Mouse (Mus musculus): ENCODE measurements around the gene Rbm47. TPM values are rescaled to one million over a fixed set of nuclear protein-coding genes. Genes with fewer than 3 reads are reported as not detected.
A peak's percentile ranks its signal among the peaks of the same experiment; 100 is the strongest.
"Not testable (repeated sequence)": the region's sequence is repeated elsewhere in the genome, so short reads cannot be mapped to it uniquely, and the experiment has no call there.

The Rbm47 gene
- total RNA-seq (2021), result under 1 TPM; 0.80 to 0.84 TPM
- long read RNA-seq, experiment 1, result 0 reads
- long read RNA-seq, experiment 2, result 0 reads

DNA sequence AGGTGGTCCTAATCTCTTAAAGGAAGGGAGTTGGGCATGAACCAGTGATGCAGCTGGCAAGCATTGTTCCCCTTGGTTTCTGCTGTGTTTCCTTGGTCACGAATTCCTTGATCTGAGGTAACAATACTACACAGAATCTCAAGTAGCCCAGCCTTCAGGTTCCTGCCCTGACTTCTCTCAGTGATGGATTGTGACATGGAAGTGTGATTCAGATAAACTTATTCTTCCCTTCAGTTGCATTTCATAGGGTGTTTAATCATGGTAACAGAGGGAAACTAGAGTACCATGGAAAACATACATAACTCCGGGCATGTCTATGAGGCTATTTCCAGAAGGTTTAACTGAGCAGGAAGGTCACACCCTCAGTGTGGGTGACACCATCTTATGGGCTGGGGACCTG lies at the start of gene Rbm47:
TSS of gene Rbm47 (minus strand) at position 101 of the 400 bp plus-strand sequence.
- intact Hi-C loops (cut with DNase I; ENCODE audit: low total_unique reads), result no loop called here
- no peak for DNase-seq

DNA sequence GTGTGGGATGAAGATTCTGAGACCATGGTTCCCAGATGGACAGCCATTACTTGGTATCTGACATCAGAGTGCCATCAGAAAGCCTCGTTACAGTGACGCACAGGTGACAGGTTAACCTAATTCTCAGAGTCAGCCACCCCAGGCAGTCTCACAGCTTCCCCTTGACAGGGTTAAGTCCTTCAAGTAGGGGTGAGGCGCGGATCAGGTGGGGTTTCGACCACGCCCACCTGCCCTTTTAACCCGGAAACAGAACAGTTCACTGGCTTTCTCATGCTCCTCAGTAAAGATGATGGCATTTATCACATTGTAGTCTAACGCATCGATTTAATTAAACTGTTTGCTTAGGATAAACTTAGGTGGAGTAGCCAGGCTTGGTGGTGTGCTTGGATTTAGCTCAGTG lies 47.7 kb upstream of the Rbm47 start:
- intact Hi-C loops (cut with DNase I; ENCODE audit: low total_unique reads), result no loop called here
- no peak for DNase-seq

DNA sequence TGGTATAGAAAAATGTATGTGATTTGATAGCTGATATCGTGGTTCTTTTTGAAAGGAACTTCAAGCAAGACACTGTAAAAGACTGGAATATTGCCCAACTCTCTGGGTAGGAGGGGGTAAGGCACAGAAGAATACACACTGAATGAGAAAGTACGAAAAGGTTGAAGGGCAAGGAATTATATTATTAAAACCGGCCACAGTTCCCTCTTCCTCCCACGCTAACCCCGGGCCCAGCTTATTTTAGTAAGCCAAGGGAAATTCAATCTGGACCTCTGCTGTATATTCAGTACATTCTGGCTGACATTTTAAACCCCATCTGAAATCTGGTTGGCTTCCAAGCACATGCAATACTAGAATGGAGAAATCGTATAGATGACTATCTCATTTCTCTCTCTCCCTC lies 46.8 kb upstream of the Rbm47 start:
- no peak for DNase-seq
- intact Hi-C loops (cut with DNase I; ENCODE audit: low total_unique reads), result no loop called here

DNA sequence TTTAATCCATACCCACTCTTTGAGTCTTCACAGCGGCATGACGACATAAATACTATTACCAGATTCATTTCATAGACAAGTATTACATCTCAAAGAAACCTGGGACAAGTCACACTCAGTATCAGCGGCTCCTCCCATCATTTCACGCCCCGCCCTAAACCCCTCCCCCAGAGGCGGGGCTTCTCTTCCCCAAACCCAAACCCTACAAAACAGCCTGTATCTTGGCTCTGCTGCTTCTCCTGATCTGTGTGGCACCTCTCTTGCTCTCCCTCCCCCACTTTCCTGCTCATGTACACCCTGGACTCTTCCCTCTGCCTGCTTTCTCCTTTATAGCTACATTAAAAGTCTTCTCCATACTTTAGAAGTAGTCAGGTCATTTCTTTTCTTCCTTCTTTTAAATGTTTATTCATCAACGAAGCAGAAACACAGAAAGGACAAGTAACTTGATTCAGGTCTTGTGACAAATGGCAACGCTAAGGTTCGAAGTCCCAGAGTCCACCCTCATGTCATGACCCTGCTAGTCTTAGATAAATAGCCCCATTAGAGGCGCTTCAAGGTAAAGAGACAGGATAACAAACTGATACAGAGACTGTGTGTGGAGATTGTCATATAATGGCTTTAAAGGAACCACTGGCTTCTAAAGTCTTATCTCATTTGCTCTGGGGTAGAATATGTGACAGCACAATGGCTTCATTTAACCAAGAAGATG lies 42.8 kb upstream of the Rbm47 start:
- intact Hi-C loops (cut with DNase I; ENCODE audit: low total_unique reads), result no loop called here
- DNase-seq, result no peak

DNA sequence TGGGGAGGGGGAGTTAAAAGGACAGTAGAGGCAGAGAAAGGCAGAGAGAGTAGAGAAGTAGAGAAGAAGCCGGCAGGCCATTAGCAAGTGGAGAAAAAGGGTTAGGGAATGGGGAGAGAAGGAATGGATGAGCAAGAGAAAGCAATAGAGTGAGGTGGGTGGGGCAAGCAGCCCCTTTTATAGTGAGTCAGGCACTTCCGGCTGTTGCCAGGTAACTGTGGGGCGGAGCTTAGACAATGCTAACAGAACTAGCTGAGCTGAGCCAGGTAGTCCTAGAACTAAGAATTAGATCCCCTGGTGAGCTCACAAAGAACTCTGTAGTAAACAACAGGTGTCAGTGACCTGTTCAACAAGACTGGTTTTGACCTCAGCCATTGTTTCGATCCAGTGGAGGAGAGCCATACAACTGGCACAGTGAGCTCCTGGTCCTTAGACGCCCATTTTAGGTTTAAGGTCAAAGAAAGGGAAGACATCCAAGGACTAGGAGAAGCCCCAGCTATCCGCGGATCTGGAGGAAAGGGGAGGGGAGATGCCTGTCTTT lies 41.5 kb upstream of the Rbm47 start:
- intact Hi-C loops (cut with DNase I; ENCODE audit: low total_unique reads), result no loop called here
- no peak for DNase-seq

DNA sequence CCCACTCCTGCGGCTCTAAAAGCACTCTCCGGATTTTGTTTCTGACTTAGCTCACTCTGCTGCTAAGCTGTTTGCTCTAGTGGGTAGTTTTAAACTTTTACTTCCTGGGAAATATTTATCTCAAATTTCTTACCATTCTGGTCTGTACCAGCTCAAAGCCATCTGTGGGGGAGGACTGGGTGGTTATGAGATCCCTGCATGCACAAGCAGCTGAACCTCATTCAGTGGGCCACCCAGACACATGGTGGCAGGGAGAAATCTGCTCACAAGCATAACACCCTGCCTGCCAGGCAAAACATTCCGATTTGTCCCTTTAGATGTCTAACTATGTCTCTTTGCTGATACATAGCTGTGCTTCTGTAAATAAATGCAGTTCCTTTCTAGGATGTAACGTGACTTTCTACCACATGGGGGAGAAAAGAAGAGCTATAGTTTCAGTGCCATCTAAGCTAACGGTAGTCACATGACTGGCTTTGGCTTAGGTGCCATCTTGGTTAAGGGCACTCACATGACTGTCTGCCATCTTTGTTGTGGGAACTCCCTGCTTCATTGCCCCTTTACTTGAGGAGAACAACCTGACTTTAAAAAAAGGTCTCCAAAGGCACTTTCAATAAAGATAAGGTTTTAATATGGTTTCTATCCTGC lies 36.7 kb upstream of the Rbm47 start:
- intact Hi-C loops (cut with DNase I; ENCODE audit: low total_unique reads), result no loop called here
- no peak for DNase-seq

DNA sequence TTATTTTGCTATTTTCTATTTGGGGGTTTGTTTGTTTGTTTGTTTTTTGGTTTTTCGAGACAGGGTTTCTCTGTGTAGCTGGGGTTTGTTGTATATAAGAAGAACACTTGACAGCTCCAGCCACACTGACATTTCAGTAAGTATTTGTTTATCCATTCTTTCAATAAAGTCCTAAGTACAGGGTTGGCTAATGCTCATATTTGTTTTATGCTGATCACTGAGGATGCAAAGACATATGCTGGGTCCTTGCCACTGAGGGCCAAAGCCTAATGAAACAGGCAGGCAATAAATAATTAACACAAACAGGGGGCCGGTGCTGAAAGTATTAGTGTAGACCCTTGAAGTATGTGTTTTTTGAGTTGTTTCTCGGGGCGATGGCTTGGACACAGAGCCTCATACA lies 32.0 kb upstream of the Rbm47 start:
- intact Hi-C loops (cut with DNase I; ENCODE audit: low total_unique reads), result no loop called here
- no peak for DNase-seq

DNA sequence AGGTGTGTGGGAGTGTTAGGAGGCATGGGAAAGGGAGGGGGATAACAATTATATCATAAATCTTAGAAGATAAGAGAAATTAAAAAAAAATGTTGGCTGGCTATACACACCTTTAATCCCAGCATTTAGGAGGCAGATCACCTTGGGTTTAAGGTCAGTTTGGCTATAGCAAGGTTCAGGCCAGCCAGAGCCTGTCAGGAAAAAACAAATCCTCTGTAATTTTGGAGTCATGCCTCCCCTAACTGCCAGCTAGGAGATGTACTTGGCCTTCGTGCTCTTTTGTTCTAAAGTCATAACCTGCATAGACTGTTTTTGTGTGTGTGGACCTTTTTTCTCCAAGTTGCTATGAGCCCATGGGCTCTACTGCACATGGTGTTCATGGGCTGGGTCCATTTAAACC lies 30.5 kb upstream of the Rbm47 start:
- no peak for DNase-seq
- intact Hi-C loops (cut with DNase I; ENCODE audit: low total_unique reads), result no loop called here

DNA sequence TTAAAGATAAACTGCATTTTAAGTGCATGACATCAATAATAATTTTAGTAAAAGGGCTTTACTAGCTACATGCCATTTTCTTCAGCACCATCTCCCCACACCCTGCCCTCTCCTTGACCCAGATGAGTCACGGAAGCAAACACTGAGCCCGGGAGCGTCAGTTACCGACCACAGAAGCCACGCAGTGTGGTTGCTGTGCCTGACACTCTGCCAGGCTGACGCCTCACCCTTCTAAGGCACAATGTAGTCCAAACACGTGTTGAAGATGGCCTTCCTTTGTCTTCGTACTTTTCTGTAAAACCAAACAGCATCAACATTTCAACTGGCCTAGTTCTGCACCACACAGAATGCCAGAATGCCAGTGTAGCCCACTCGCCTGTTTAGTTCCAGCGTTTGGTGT lies 27.1 kb upstream of the Rbm47 start:
- intact Hi-C loops (cut with DNase I; ENCODE audit: low total_unique reads), result no loop called here
- DNase-seq, result peak; percentile 17

DNA sequence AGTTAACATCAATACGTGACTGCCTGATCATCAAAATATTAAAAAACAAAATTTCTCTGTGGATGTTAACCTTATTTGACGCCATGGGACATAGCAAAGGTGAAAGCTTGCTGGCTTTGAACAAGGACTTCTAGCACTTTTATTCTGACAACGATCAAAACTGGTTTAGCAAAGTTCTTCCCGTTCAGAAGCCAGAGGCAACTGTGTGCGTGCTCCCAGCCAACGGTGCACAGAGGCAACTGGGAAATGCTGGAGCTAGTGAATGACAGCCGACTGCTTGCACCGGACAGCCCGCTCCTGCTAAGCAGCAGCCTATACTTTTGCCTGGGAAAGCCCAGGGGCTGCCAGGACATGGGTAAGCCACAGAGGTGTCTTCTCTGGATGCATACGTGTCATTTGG lies 22.4 kb upstream of the Rbm47 start:
- intact Hi-C loops (cut with DNase I; ENCODE audit: low total_unique reads), result no loop called here
- DNase-seq, result no peak

DNA sequence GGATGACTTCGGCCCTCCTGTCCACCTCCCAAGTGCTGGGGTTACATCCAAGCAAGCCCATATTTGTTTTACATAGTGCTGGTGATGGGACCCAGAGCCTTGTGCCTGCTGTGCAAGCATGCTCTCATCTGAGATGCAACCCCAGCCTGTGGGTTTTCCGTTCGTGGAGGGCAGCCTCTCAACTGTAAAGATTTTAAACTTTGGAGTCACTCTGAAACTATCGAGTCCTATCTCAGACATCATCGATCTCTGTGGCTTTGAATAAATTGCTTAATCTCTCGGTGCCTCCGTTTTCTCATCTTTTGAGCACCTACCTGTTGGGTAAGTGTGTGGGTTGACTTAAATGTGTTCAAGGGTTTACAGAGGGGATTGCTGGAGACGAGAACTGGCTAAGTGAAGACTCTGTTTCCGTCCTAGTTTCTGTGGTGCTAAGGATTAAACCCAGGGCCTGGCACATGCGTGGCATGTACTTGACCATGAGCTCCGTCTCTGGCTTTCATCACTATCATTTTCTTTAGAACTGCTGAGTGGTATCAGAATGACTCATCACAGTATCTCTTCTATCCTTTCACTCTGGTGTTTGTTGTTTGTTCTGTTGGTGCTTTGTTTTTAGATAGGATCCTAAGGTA lies 20.4 kb upstream of the Rbm47 start:
- no peak for DNase-seq
- intact Hi-C loops (cut with DNase I; ENCODE audit: low total_unique reads), result no loop called here

DNA sequence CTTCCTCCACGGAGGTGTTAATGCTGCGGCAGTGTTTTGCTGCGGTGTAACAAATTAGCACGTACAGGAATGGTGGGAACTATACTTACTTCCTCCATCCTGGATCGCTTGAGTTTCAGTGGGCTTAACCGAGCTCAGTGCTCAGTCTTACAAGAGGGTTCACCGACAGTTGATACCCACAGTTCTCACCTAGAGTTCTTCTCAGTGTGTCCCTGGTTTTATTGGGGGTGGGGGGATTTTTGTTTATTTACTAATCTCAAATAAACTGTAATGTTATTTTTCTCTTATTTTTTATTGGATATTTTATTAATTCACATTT lies 18.2 kb upstream of the Rbm47 start:
- intact Hi-C loops (cut with DNase I; ENCODE audit: low total_unique reads), result no loop called here
- DNase-seq, result no peak

DNA sequence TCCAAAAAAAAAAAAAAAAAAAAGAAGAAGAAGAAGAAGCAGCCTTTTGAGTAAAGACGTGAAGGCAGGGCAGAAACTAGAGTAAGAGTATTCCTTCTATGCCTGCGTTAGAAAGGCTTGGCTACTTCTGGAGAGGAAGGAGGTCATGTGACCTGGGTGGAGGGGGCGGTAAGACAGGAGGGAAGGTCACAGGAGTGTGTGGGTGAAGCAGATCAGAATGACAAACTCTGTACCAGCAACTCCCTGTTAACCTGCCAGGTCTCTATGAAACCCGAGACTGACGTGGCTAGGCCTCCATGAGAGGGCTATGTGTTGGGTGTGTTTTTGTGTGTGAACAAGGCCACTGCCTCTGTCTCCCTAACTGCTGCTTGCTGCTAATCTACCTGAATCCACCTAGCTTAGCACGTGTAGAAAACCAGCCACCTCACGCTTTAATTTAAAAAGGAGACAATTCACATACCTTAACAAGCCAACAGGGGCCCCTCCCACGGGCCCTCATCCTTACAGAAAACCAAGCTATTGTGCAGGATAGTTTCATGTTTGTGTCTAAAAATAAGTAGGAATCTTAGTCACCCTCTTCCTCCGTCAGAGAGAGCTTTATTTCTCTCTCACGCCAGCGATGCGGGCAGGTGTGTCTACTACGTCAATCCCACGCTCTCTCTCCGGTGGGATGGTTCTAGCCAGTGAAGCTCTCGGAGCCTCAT lies 17.7 kb upstream of the Rbm47 start:
- intact Hi-C loops (cut with DNase I; ENCODE audit: low total_unique reads), result no loop called here
- no peak for DNase-seq

DNA sequence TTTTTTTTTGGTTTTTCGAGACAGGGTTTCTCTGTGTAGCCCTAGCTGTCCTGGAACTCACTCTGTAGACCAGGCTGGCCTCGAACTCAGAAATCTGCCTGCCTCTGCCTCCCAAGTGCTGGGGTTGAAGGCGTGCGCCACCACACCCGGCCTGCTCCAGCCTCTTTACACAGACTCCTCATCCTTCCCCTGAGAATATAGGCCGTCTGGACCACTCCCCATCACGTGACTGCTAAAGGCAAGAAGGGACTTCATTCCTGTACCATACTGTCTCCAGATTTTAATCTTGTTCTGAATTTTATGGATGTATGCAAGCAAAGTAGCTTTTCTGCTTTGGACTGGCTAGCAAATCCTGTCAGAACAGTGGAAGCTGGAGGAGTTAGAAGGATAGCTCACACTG lies 15.7 kb upstream of the Rbm47 start:
- intact Hi-C loops (cut with DNase I; ENCODE audit: low total_unique reads); DNase-seq: not testable (repeated sequence)

DNA sequence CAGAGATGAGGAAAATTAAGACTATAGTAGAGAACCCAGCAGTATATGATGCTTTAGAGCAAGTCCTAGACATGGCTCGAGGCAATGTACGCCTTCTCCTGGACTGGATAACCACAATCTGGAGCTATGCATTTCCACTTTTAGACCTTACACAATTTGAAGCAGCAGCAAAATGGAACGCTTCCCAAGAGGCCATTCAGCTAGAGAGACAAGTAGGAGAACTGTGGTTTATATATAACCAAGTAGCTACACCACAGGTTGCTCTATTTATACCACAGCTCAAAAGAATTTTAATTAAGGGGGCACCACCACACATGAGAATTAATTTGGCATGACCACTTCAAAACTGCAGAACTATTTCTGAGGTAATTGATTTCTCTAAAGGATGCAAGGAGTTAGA lies 9.2 kb upstream of the Rbm47 start:
- DNase-seq, result no peak
- intact Hi-C loops (cut with DNase I; ENCODE audit: low total_unique reads), result no loop called here

DNA sequence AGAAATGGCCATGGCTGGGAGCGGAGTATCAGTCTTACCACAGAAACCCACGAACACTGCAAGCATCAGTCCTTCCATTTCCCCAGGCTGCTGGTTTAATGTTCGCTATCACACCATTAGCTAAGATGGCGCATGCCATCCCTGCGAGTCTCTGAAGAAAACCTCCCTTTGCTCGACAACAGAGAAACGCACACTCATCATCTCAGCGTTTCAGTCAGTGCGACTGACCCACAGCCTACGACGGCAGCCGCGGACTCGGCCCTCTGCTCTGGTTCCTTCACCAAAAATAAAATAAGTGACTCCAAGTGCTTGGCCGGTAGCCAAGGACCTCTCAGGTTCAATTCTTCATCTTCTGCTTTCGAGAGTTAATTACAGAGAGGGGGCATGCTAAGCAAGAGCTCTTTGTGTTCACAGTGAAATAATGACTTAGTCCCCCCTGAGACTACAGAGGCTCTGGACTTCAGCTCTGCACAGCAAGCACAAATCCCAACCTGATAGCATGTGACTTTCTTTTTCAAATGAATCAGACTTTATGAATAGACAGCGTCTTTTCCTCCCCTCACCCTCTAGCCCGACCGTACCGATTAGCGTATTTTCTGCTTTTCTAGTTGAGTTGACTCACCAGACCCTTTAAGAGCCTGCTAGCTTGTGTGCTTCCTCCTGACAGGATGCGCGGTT lies 1.4 kb upstream of the Rbm47 start:
- no peak for DNase-seq
- intact Hi-C loops (cut with DNase I; ENCODE audit: low total_unique reads), result no loop called here

DNA sequence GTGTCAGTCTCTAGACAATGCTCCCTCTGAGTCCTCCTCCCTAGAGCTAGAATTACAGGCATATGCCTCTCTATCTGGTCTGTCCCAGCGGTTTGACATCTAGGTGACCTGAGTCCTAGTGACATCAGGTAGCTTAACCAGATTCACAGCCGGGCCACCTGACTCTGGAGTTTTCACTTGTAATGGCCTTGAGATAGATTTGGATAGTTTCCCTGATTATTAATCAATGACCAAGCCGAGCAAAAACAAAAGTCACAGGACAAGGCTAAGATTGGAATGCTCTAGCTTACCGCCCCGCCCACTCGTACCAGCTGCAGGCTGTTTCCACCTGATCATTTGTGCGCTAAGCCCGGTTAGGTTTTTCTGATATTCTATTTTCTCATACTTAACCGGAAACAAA lies 2.3 kb downstream of the Rbm47 start:
- no peak for DNase-seq
- intact Hi-C loops (cut with DNase I; ENCODE audit: low total_unique reads), result no loop called here

DNA sequence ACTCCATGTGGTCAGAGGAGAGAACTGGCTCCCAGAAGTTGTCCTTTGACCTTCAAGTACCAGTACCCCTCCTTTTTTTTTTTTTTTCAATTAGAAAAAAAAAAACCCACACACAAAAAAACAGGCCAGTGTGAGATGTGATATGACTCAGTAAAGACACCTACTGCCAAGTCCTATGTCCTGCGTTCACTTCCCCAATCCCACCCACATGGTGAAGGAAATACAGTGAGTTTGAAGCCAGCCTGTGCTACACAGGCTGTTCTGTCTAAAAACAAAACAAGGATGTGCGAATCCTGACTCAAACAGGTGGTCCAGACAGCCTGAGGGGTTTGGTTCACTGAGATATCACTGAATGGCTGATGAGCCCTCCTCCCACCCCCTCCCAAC lies 3.8 kb downstream of the Rbm47 start:
- DNase-seq, result no peak
- intact Hi-C loops (cut with DNase I; ENCODE audit: low total_unique reads), result no loop called here

DNA sequence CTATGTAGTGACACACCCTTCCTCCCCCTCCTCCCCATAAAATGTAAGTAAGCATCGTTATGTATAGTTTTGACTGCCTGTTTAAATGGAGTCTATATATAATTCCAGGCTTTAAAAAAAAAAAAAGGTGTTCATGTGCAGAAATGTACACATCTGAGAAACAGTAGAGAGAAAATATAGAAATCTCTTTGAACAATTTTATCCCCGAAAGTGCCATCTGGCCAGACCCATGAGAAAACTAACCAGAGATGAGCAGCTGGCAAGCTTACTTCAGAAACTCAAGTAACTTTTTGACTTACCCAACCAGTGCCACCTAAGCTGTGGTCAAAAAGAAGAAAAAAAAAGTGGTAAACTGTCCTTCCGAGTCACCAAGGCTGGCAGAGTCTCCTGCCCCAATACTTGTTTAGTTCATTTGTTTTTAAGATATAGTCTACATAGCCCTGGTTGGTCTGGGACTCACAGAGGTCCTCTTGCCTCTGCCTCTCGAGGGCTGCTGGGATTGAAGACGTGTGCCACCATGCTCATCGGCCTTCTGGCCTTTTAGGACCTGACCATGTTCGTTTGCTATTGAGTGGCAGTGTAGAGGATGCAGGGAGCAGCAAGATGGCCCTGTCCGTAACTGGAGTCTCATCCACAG lies 4.3 kb downstream of the Rbm47 start:
- intact Hi-C loops (cut with DNase I; ENCODE audit: low total_unique reads), result no loop called here

More for the DNA sequence above, 4.3 kb downstream of the Rbm47 start:
- DNase-seq, result no peak

Measured in gastrocnemius, postnatal 14 days (tissue).